Mouse (Mus musculus) testis, adult 2 months (tissue): Measurements from ENCODE around the gene Ogdh.

Experiments
- CTCF ChIP-seq: fragments of 200-500 bp; IDR thresholded peaks from 2 replicates; pipeline ENCODE4 v1.5.1; 2012; ENCODE audit warnings: low read depth, mild to moderate bottlenecking, inconsistent platforms, low read length, moderate library complexity; ENCODE audit not compliant: control insufficient read depth, insufficient read depth, insufficient replicate concordance
- POLR2A ChIP-seq: fragments of 200-500 bp; IDR thresholded peaks from 2 replicates; pipeline ENCODE4 v1.6.1; 2012; ENCODE audit warnings: low read depth, mild to moderate bottlenecking, inconsistent platforms, low read length, moderate library complexity; ENCODE audit not compliant: control insufficient read depth

GRCm38 (mm10) chr11:6292116-6292987 lies 919 bp downstream of the Ogdh start:
- TF ChIP-seq CTCF (peak; percentile 17; the same call in 1 of the 2 replicates), POLR2A (peak; percentile 16; the same call in 1 of the 2 replicates)
